Mouse (Mus musculus) cerebellum, adult (tissue): ENCODE data around the gene Myl9.
"Not testable (repeated sequence)": the region's sequence is repeated elsewhere in the genome, so short reads cannot be mapped to it uniquely, and the experiment has no call there.

ENCODE experiments used
- ATAC-seq: cut with Nextera tagmentation; 2 replicates; pipeline ENCODE4 v1.9.2; 2017; ENCODE audit warnings: mild to moderate bottlenecking, moderate library complexity, mixed read lengths; ENCODE audit not compliant: insufficient number of reproducible peaks, low FRiP score, low TSS enrichment

The Myl9 gene

GRCm38 (mm10) chr2:156782481-156783348 lies 7.5 kb downstream of the Myl9 start:
- ATAC-seq: no peak

- ATAC-seq: no peak
These were observed 8.1 kb downstream of the Myl9 start for GRCm38 (mm10) chr2:156783349-156783728.

- ATAC-seq: no peak
These were observed 8.9 kb downstream of the Myl9 start for GRCm38 (mm10) chr2:156784016-156784585.

- ATAC-seq: no peak
These were observed 9.7 kb downstream of the Myl9 start for GRCm38 (mm10) chr2:156784891-156785290.

GRCm38 (mm10) chr2:156786369-156786768 lies 11.1 kb downstream of the Myl9 start:
- not testable (repeated sequence) for ATAC-seq

GRCm38 (mm10) chr2:156787090-156787775 lies 12.0 kb downstream of the Myl9 start:
- no peak for ATAC-seq

GRCm38 (mm10) chr2:156787776-156788105 lies 12.5 kb downstream of the Myl9 start:
- no peak for ATAC-seq

- ATAC-seq: no peak
These were observed 13.6 kb downstream of the Myl9 start for GRCm38 (mm10) chr2:156788836-156789235.

- no peak for ATAC-seq
These were observed 23.3 kb downstream of the Myl9 start for GRCm38 (mm10) chr2:156798516-156798915.

- no peak for ATAC-seq
These were observed 25.8 kb downstream of the Myl9 start for GRCm38 (mm10) chr2:156801045-156801444.

- ATAC-seq: not testable (repeated sequence)
These were observed 26.9 kb downstream of the Myl9 start for GRCm38 (mm10) chr2:156802116-156802515.

- ATAC-seq: no peak
These were observed 28.6 kb downstream of the Myl9 start for GRCm38 (mm10) chr2:156803698-156804372.

- ATAC-seq: no peak
These were observed 29.4 kb downstream of the Myl9 start for GRCm38 (mm10) chr2:156804589-156804988.

- no peak for ATAC-seq
These were observed 31.7 kb downstream of the Myl9 start for GRCm38 (mm10) chr2:156806886-156807285.

- ATAC-seq: no peak
These were observed 34.4 kb downstream of the Myl9 start for GRCm38 (mm10) chr2:156809579-156809978.

- ATAC-seq: no peak
These were observed 35.5 kb downstream of the Myl9 start for GRCm38 (mm10) chr2:156810716-156811115.

- ATAC-seq: no peak
These were observed 36.3 kb downstream of the Myl9 start for GRCm38 (mm10) chr2:156811556-156811955.

GRCm38 (mm10) chr2:156814344-156814801 lies 39.2 kb downstream of the Myl9 start:
- ATAC-seq: no peak

- ATAC-seq: no peak
These were observed 39.7 kb downstream of the Myl9 start for GRCm38 (mm10) chr2:156814893-156815292.

- ATAC-seq: no peak
These were observed 40.2 kb downstream of the Myl9 start for GRCm38 (mm10) chr2:156815412-156815811.

GRCm38 (mm10) chr2:156816116-156816515 lies 40.9 kb downstream of the Myl9 start:
- no peak for ATAC-seq
